Mouse (Mus musculus) left cerebral cortex, adult 11 months (tissue): ENCODE measurements around the gene Lrtm1.

Source experiments
- DNase-seq: peaks from one replicate; pipeline ENCODE4 v3.0.0; 2022; ENCODE audit warnings: low spot score

The Lrtm1 gene

DNA sequence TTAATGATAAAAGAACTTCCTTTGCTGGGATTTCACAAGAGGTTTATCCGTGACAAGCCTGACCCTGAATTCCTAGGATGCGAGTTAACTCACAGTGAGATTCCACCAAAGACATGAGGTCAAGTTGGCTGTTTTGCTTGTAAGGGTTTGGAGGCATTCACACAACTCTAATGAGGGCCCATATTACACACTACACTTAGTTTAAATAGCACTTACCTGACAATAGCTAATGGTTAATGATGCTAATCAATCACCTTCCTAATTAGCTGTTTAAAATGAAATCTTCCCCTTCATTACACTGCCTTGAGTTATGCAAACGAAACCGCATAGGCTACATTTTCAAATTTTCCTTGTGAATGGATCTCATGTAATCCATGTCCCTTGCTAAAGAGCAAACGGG, 20.2 kb downstream of the Lrtm1 start:
- no peak for DNase-seq

DNA sequence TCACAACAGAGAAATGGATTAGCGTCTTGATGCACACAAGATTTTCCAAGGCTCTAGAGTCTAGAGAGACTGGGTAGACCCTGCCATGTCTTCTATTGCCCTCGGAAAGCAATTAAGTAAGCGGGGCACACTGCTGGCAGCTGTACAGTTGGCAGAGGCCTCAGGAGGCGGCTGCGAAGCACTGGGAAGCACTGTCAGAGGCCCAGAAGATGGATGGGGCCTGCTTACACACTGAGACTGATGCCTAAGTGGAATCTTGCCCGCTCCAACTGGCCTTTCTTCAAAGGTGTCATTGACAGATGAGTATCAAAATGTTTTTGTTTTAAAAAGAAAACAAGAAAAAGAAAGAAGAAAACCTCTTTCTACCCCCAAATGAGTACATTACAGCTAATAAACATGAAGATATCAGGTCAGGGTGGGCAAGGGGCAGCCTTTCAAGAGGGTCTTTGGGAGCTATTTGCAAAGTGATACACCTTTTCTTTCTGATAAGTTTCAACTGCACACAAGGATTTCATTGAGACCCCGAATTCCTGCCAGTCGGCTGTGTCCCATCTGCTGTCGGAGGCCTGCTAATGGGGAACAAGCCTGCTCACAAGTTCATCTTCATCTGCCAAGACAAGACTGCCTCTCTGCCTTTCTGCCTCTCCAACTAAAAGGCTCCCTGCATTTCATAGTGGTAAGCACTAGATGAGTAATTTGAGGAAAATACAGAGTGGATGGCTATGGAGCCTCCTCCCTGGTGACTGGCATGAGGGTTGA, 22.8 kb downstream of the Lrtm1 start:
- DNase-seq: no peak

DNA sequence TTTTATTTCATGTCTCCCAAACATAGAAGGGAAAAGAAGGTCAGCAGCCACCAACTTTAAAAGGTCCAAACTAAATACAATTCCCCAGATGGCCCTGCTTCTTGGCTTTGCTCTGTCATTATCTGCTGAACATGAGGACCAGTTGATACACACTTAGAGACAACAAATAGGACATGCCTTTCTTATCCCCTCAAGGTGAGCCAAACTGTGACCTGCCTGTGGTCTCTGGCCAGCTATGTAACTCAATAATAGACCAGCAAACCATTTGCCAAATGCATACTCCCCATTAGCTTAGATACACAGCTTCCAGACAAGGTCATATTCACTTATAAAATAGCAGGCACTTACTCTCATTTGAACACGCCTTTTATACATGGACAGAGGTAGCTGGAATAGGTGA, 23.5 kb downstream of the Lrtm1 start:
- no peak for DNase-seq

DNA sequence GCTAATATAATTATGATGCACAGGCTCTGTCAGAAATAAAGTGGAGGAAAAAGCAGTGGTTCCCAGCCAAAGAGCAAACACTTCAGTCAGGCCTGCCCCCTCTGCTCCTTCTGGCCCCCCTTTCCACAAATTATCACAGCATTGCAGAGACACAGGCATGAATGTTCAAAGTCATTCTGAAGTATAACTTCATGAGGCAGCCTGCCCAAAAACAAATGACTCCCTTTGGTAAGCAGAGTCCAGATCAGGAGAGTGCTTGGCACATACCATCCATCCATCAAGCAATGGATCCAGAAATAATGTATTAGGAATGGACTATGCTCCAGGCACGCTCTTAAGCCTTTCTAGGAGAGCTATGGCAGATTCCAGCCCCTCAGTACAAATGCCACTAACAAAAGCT, 24.3 kb downstream of the Lrtm1 start:
- DNase-seq: no peak

DNA sequence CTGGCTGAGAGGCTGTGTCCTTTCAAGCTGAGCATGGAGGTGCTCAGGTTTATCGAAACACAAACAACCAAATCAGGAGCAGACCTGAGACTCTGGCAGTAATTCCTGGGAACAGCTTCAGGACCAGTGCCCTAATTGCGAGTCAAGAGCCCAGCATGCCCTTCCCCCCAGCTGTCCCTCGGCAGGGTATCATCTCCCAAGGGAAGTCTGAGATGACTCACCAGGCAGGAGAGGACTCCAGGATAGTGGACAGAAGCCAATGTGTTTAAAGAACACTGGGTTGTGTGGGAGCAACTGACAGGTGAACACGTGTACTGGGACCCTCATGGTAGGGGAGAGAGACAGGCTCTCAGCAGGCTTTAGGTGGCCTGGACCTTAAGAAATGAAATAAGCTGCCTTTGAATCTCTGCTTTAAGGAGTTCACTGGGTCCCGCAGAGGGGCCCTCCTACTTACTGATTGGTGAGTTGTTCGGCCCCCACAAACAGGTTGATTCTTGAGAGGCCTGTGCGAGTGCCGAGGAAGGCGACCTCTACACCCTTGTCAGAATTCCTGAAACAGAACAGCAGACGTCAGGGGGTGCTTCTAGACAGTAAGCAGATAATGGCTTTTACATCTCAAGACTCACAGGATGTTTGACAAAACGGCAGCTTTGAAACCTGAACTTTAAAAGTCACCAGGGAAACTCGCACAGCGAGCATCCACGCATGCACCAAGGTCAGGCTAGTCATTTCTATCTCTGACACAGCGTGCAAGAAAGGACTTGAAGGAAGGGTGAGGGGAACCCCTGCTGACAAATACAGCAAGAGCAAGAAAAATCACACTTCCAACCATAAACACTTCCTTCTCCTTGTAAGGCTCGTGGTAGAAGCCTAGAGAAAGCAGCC, 34.2 kb downstream of the Lrtm1 start:
- no peak for DNase-seq

DNA sequence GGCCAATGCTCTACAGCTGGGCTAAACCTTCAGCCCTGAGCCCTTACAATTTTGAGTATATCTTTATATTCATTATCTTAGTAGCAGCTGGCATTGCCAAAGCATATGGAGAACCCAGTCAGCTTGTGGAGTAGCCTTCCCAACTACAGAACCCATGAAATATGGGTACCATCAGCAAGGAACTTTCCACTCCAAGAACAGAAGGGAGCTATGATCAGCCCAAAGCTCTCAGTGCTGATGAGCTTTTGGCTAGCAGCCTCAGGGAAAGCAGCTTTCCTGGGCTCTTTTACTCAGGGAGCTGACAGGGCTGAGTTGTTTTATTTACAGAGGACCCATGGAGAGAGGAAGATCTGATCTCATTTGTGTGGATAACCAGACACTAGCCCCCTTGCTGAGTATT, 42.7 kb downstream of the Lrtm1 start:
- no peak for DNase-seq

DNA sequence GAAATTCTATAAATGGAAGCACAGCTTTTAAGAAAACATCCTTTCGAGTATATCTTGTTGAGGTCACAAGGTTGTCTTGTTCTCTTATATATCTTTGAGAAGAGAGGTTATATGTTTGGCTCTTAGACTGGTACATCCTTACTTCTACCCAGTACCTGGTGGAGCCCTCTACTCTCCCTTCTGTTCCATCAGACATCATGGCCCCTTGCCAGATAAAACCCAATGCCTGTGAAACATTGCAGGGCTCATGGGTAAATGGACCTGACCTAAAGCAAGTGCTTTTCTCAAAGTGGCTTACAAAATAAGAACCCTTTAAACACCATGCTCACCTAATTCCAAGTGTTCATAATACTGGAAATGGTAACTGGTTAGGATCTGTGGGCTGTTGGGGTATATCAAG, 43.5 kb downstream of the Lrtm1 start:
- DNase-seq: no peak

DNA sequence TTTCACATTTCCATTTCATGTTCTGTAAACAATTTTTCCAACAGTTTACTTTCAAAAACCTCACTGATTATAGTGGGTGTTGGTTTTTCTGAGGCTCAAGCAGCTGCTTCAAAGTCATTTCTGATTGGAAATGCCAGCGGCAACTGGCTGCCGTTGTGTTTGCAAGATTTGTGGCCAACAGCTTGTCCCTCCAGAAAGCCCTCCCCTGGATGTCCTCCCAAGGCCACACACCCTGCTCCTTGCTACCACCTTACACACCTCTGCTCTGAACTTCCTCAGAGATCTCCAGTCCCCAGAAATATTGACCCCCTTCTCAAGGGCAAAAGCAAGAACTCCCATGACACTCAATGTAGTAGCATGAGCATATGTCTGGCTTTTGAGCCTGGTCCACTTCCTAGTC, 44.7 kb downstream of the Lrtm1 start:
- DNase-seq: no peak

DNA sequence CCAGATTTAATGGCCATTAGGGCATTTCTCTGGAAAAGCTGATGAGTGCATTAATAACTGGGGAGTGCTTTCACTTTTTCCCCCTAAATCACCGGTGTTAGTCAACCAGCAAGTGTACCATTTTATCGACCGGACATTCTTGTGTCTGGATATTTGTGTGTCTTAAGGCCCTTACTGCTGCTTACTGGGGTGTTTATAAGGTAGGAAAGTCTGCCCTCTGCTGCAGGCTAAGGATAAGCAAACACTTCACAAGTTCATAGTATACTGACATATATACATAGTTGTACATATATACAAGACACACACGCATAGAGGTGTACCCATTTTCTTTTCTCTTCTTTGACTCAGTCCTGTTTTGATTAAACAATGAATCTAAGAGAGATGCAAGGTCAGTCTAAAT, 55.7 kb downstream of the Lrtm1 start:
- no peak for DNase-seq

DNA sequence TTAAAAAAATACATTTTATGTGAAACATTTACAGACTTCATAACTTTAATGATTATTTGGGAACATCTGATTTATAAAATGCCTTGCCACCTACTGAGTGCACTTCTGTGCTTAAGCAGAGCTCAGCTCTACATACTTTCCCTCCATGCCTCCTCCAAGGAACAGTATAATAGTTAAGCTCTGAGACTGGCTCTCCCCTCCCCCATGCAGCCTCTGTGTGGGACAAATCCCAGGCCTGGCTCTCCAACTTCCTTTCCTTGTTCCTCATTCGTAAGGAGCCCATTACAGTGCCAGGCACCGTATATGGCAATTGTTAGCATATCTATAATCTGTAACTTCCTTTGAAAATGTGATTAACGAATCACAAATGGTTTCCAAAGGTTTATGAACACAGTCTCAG, 59.4 kb downstream of the Lrtm1 start:
- no peak for DNase-seq

DNA sequence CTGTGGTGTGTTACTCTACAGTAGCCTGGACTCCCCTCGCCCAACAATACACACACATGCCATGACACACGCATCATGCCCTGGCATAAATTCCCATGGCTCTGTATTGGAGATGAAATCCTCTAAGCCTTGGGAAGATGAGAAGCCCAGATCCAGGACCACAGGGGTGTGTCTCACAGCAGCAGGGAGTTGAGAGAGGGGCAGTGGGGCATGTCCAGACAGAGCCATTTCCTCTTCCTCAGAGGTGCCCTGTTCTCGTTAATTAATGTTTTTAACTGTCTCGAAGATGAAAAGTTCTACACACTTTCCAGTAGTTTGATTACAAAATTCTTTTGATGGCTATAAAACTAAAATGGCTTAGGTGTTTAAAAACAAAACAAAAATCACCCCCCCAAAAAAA, 62.2 kb downstream of the Lrtm1 start:
- DNase-seq: no peak

DNA sequence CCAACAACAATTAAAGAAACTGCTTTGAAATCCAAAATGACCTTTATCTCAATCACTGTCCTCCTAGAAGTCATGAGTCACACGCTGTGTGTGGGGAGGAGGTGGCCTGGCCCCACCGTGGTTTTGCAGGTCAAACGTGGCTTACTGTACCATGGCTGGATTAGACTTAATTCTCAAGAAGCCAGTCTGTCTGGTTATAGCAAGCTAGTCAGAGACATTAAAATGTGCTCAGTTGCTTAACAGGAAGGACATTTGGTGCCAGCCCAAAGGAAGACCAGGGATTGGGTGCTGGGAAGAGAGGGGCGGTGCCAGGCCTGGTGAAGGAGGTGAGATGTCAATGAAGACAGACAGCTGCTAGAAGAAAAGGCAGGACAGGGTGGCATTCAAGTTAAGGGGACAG, 62.6 kb downstream of the Lrtm1 start:
- DNase-seq: no peak

DNA sequence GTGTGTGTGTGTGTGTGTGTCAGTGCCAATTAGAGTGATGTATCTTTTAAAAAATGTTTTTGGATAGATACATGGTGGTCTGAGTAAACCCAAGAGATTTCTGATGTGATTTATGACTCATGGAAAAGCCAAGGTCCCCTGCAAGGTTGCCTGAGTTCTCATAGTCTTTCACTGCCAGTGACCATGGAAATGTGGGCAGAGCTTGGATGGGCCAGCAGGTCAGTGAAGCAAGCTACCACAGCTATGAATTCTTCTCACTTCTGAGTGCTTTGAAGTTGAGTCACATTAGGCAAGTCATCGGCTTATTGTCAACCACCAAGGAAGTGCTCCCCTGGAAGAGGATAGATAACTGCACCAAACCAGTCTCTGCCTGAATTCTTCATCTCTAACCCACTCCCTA, 64.2 kb downstream of the Lrtm1 start:
- no peak for DNase-seq
